Comparison of ENCODE assay signal across 9 mouse cellular contexts in genomic region chr13:112153681-112154127, GRCm38 (mm10).
DNase-seq lines count a peak whose midpoint lies in the region; ATAC-seq lines count a peak whose summit lies in the region.
"Had no signal": no experiment of that assay in that cellular context is flagged by ENCODE, and none has a peak within 500 bp of the region (broad histone marks: within the 10 kb centered on the region; RNA-seq: fewer than 3 reads in every experiment).

No protein-coding gene starts in this region.

- no peaks in the 10 kb centered on the region for H3K9me3 ChIP-seq in hindbrain, embryonic 11.5 days (ENCODE audit: control insufficient read depth, low read length)
- H3K9me3 ChIP-seq in hindbrain, embryonic 10.5 days: no peaks in the 10 kb centered on the region
- H3K9me3 ChIP-seq in kidney, embryonic 16.5 days (ENCODE audit: low read length): peaks cover 4% of the 10 kb centered on the region; the same call in 1 of the 2 replicates
- H3K9me3 ChIP-seq in neural tube, embryonic 12.5 days: no peaks in the 10 kb centered on the region
- H3K9me3 ChIP-seq: liver, embryonic 13.5 days had no signal

- no peak overlapping the region for H3K4me2 ChIP-seq in hindbrain, embryonic 11.5 days (replicated peaks; ENCODE audit: low read depth, low read length)
- H3K4me2 ChIP-seq in kidney, embryonic 16.5 days (replicated peaks; ENCODE audit: low read depth, low read length): no peak overlapping the region
- H3K4me2 ChIP-seq in neural tube, embryonic 12.5 days (replicated peaks): peak overlapping the region; percentile 41

- H3K4me1 ChIP-seq in hindbrain, embryonic 11.5 days (replicated peaks; ENCODE audit: control insufficient read depth, insufficient read depth, low read length): peaks cover 3% of the 10 kb centered on the region
- peaks cover 22% of the 10 kb centered on the region for H3K4me1 ChIP-seq in hindbrain, embryonic 10.5 days (replicated peaks)
- peaks cover 16% of the 10 kb centered on the region for H3K4me1 ChIP-seq in kidney, embryonic 16.5 days (ENCODE audit: insufficient read depth, low read length)
- H3K4me1 ChIP-seq in neural tube, embryonic 12.5 days: peaks cover 14% of the 10 kb centered on the region

- no peak overlapping the region for H3K4me3 ChIP-seq in hindbrain, embryonic 11.5 days (ENCODE audit: low read depth, low read length)
- H3K4me3 ChIP-seq in hindbrain, embryonic 10.5 days: no peak overlapping the region
- no peak overlapping the region for H3K4me3 ChIP-seq in kidney, embryonic 16.5 days (ENCODE audit: low read length)
- no peak overlapping the region for H3K4me3 ChIP-seq in neural tube, embryonic 12.5 days

- peak overlapping the region; percentile 24; the same call in 1 of the 2 replicates for H3K27ac ChIP-seq in hindbrain, embryonic 11.5 days (ENCODE audit: low read depth, low read length)
- no peak overlapping the region for H3K27ac ChIP-seq in hindbrain, embryonic 10.5 days
- H3K27ac ChIP-seq in kidney, embryonic 16.5 days (ENCODE audit: low read length): peak overlapping the region; percentile 59; the same call in 1 of the 2 replicates
- H3K27ac ChIP-seq in neural tube, embryonic 12.5 days: no peak overlapping the region
- H3K27ac ChIP-seq: liver, embryonic 13.5 days had no signal

- ATAC-seq in hindbrain, embryonic 11.5 days (ENCODE audit: low FRiP score): no peak
- ATAC-seq in kidney, embryonic 16.5 days (ENCODE audit: low FRiP score, low TSS enrichment): peak; percentile 27; the same call in 1 of the 2 replicates
- ATAC-seq in neural tube, embryonic 12.5 days (ENCODE audit: low FRiP score, low read depth): peak; percentile 48; the same call in 1 of the 2 replicates

- no peaks in the 10 kb centered on the region for H3K36me3 ChIP-seq in hindbrain, embryonic 11.5 days (ENCODE audit: control insufficient read depth, insufficient read depth, low read length)
- no peaks in the 10 kb centered on the region for H3K36me3 ChIP-seq in hindbrain, embryonic 10.5 days
- H3K36me3 ChIP-seq in kidney, embryonic 16.5 days (ENCODE audit: insufficient read depth, low read length): no peaks in the 10 kb centered on the region
- H3K36me3 ChIP-seq in neural tube, embryonic 12.5 days: no peaks in the 10 kb centered on the region
- H3K36me3 ChIP-seq: liver, embryonic 13.5 days had no signal

- WGBS in hindbrain, embryonic 11.5 days: 48% methylated on average over 4 of the region's 4 CpGs
- 57% methylated on average over 4 of the region's 4 CpGs for WGBS in hindbrain, embryonic 10.5 days
- WGBS in kidney, embryonic 16.5 days: 31% methylated on average over 4 of the region's 4 CpGs
- WGBS in neural tube, embryonic 12.5 days: 50% methylated on average over 4 of the region's 4 CpGs

- no peak overlapping the region for H3K9ac ChIP-seq in hindbrain, embryonic 11.5 days (ENCODE audit: low read depth, low read length)
- H3K9ac ChIP-seq in kidney, embryonic 16.5 days (replicated peaks; ENCODE audit: low read length): 0 out of 2 replicates have a peak overlapping the region, but pooled peaks have one; percentile 19
- H3K9ac ChIP-seq in neural tube, embryonic 12.5 days: no peak overlapping the region
- H3K9ac ChIP-seq: liver, embryonic 13.5 days had no signal

- H3K27me3 ChIP-seq in hindbrain, embryonic 11.5 days (ENCODE audit: control insufficient read depth, insufficient read depth, low read length): no peaks in the 10 kb centered on the region
- peaks cover 10% of the 10 kb centered on the region for H3K27me3 ChIP-seq in hindbrain, embryonic 10.5 days (ENCODE audit: insufficient read depth, poor library complexity, severe bottlenecking)
- no peaks in the 10 kb centered on the region for H3K27me3 ChIP-seq in kidney, embryonic 16.5 days (ENCODE audit: insufficient read depth, low read length)
- no peaks in the 10 kb centered on the region for H3K27me3 ChIP-seq in neural tube, embryonic 12.5 days (replicated peaks)

- no peak for DNase-seq in hindbrain, embryonic 11.5 days (ENCODE audit: low spot score)
- no peak for DNase-seq in hindbrain, embryonic 10.5 days (ENCODE audit: low spot score)
- DNase-seq in adrenal gland, postnatal 25 days: peak; percentile 21
- peak; percentile 22 for DNase-seq in embryo, embryonic 9.5 days (ENCODE audit: extremely low spot score)
- no peak for DNase-seq in layer of hippocampus, adult 9-11 months
- DNase-seq in c-Kit-positive CD71-positive TER-119-positive erythroid progenitor cells, embryonic 14.5 days (ENCODE audit: low spot score): no peak
- DNase-seq: liver, embryonic 13.5 days had no signal

Comparison
In these comparisons a context has a peak if more than half of its experiments do, and no peak if none do; other contexts are left out.
1. H3K27ac ChIP-seq: peak in hindbrain, embryonic 11.5 days (single experiment) and kidney, embryonic 16.5 days (single experiment); none in hindbrain, embryonic 10.5 days (single experiment) and neural tube, embryonic 12.5 days (single experiment).
2. DNase-seq: peak in adrenal gland, postnatal 25 days (single experiment) and embryo, embryonic 9.5 days (single experiment); none in hindbrain, embryonic 11.5 days (single experiment), hindbrain, embryonic 10.5 days (single experiment), layer of hippocampus, adult 9-11 months (single experiment) and c-Kit-positive CD71-positive TER-119-positive erythroid progenitor cells, embryonic 14.5 days (single experiment).